Mouse (Mus musculus) cerebellum, postnatal 4 days (tissue): ENCODE measurements around the gene Pnmal2.

Source experiments
- DNase-seq, 2 experiments: peaks; one replicate each; pipeline ENCODE4 v3.0.0; 2022; ENCODE audit warnings: low spot score in 2 of 2, mixed read lengths in 1 of 2

Pnmal2 gene

GRCm38 (mm10) chr7:16916342-16917265 lies 27.9 kb upstream of the Pnmal2 start:
- peak in 1 of 2 experiments; percentile 33 for DNase-seq

DNA sequence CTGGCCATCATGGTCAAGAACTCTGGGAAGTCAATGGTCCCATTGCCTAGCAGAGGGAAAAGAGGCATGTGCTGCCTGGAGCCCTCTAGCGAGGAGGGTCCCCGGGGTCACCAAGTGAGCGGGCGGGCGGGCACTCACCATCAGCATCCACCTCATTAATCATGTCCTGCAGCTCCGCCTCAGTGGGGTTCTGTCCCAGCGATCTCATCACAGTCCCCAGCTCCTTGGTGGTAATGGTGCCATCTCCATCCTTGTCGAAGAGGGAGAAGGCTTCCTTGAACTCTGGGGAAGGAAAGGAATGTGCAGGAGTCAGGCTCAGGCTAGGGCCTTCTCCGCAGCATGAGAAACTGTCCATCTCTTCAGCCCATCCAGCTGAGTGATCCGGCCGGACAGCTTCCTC lies 27.0 kb upstream of the Pnmal2 start:
- DNase-seq, result no peak

- peak in 1 of 2 experiments; percentile 63 for DNase-seq
Observed at GRCm38 (mm10) chr7:16918014-16918413, 26.5 kb upstream of the Pnmal2 start.

- DNase-seq, result no peak
Observed at GRCm38 (mm10) chr7:16918670-16919069, 25.8 kb upstream of the Pnmal2 start.

DNA sequence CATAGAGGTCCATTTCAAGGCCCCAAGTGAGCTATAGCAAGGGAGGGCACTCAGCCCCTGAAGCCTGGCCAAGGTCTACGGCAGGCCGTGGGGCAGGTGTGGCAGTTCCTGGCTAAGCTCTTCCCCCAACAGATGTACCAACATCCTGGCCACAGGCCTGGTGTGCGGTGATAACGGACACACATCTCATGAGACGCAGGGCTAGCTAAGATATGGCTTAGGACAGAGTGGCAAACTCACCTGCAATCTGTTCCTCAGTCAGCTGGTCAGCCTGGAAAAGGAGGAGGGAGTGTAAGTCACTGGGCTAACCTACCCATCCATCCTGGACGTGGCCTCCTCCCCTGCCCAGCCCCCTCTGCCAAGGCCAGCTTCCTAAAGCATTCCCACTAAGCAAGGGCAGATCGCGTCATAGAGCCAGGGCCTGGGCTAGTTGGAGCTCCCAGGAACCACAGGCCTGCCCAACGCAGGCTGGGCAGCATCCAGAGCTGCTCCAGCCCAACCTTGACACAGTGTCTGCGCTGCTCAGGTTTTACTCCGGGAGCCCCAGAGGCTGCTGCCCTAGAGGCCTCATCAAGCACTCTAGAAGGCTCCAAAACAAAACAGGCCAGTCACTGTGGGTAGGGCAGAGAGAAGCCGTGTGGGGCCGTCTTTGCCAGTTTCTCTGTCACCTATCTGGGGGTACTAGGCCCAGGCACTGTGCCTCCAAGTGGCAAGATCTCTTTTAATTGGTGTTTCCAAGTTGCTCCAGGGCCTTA lies 24.9 kb upstream of the Pnmal2 start:
- no peak for DNase-seq

GRCm38 (mm10) chr7:16920150-16920579 lies 24.3 kb upstream of the Pnmal2 start:
- DNase-seq, result no peak

- peak in 1 of 2 experiments; percentile 33 for DNase-seq
Observed at GRCm38 (mm10) chr7:16920818-16921791, 23.4 kb upstream of the Pnmal2 start.

- DNase-seq, result no peak
Observed at GRCm38 (mm10) chr7:16921881-16922335, 22.6 kb upstream of the Pnmal2 start.

DNA sequence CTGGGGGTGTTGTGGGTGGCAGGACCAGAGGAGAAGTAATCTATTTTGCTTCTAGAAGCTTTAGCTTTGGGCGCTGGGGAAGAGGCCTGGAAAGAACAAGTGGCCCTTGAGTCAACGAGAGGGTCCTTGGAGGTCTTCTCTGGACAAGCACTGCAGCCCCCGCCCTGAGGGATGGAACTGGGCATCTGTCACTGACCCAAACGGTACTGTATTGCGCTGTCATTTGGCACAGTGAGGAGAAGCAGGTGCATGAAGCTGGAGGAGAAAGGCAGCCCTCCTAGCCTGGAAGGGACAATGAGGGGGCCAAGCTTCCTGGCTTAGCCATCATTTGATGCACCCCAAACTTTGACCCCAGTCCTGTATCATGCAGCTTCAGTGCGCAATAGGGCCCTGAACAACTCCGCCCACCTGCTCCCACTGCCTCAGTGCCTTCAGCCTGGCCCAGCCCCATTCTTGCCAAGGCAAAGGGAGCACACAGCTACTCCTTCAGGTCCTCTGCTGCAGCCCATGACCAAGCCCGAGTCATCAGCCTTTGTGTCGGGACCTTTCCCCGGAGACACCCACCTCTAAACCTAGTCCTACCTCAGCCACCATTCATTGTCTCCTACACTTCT lies 22.0 kb upstream of the Pnmal2 start:
- peak in 1 of 2 experiments; percentile 24 for DNase-seq

DNA sequence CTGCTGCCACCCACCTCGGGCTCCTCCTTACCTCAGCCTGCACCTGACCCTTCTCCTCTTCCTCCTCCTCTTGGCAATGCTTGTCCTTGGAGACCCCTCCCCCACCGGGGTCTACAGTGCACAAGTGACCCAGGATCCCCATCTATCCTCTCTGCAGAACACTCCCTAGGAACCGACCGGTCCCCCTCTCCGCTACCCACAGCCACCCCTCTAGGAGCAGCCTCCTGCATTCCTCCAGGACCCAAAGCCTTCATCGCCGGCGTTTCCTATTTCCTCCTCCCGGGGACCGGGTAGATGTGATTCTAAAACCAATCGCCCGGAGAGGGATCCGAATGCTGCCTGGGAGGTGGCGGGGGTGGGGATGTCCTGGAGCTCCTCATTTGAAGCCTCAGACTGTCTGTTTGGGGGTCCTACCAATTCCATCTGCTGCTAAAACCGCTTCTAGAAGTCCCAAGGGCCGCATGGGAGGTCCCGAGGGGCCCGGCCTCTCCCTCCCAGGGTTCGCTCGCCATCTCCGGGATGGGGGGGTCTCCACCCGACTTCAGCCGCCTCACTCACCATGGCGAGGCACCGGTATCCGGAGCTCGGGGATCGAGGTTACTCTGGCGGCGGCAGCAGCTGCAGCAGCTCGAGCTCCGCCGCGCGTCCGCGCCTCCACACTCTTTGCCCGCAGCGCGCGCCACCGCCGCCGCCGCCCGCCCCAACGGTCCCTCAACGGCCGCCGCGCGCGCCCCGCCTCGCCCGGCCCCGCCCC lies 21.0 kb upstream of the Pnmal2 start:
- DNase-seq, result peak in 1 of 2 experiments; percentile 47

- peak; percentile 99 to 100 for DNase-seq
Observed at GRCm38 (mm10) chr7:16924037-16924834, 20.2 kb upstream of the Pnmal2 start, which contains the start of gene Calm3. Gene Calm3, minus strand, starts transcription at chr7:16924114.

DNA sequence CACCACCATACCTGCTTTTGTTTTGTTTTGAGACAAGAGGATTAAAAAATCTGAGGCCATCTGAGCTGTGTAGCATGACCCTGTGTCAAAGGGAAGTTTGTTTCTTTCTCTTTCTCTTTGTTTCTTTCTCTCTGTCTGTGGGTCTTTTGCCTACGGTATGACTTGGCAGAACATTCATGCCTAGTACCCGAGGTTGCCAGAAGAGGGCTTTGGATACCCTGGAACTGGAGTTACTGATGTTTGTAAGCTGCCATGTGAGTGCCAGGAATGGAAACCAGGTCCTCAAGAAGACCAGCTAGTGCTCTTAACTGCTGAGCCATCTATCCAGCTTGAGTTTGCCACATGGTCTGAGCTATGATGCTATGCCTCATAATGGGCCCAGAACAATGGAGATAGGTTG lies 16.1 kb upstream of the Pnmal2 start:
- no peak for DNase-seq

DNA sequence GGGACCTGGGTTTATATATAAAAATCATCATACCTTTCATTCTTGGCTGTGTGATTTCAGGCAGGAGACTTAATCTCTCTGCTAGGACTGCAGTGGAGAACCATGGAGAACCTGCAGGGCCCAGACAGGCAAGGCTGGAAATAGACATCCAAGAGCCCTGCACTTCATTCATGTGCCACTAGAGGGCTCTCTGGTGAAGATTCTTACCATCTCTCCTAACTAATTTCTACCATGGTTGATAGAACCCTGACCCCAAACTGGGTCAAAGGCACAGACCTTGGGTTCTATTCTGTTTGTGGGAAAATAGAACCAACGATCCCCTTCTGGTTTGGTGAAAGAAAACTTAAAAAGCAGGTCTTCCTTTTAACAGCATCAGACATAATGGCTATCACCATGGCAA lies 13.6 kb upstream of the Pnmal2 start:
- DNase-seq, result peak in 1 of 2 experiments; percentile 79

DNA sequence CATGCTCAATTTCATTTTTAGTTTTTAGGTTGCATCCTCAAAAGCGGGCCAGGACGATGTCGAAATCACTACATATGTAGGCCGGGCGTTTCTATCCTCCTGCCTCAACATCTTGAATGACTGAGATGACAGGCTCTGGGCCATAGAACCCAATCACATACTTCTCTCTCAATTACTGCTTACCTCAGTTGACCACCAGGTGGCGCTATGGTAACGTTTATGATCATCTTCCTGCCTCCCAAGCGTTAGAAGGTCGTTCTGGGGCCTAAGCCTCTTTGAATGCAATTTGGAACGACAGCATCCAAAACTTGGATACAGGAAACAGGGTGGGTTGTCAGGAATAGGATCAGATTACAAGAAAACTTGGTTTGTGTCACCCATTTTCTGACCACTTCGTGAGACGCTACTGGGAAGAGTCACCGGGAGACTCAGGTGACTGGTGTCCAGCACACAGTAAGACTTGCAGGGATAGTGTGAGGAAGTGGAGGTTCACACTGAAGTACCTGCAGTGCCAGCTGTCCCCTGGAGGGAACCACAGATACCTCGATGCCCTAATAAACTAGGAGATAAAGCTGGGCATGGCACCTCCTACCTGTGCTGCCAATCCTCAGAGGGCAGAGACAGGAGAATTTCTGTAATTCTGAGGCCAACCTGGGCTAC lies 12.4 kb upstream of the Pnmal2 start:
- peak; percentile 81 to 91 for DNase-seq

DNA sequence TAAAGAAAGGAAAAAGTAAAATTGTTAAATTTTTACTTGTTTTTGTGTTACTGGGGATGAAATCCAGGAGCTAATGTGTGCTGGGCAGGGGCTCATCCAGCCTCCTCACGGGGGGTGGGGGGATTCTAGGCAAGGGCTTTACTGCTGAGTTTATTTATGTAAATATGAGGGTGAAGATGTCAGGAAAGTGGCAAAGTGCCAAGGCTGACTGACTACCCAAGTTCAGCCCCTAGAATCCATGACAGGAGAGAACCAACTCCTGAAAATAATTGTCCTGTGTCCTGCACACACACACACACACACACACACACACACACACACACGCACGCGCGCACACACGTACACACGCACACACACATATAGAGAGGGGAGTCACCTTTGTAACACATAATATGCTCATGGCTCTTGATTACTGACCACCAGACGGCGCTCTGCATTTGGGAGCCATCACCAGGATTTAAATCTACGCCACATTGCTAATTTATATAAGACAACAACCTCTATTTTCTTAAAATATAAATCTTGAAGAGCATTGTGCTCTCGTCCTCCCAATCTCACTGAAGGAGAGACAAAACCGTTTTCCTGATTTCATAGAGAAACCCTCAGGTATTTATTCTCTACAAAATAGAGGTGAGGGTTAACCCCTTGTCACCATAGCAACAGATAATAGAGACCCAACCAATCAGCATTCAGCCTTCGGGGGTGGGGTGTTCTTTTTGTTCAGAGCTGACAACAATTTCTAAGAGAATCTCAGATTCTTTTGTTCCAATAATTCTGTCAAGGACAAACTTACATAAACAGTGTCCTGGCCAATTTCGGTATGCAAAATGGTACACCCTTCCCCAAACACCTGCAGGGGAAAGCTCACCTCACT lies 11.5 kb upstream of the Pnmal2 start:
- peak in 1 of 2 experiments; percentile 69 for DNase-seq

GRCm38 (mm10) chr7:16937312-16937711 lies 7.2 kb upstream of the Pnmal2 start:
- DNase-seq, result peak in 1 of 2 experiments; percentile 46

DNA sequence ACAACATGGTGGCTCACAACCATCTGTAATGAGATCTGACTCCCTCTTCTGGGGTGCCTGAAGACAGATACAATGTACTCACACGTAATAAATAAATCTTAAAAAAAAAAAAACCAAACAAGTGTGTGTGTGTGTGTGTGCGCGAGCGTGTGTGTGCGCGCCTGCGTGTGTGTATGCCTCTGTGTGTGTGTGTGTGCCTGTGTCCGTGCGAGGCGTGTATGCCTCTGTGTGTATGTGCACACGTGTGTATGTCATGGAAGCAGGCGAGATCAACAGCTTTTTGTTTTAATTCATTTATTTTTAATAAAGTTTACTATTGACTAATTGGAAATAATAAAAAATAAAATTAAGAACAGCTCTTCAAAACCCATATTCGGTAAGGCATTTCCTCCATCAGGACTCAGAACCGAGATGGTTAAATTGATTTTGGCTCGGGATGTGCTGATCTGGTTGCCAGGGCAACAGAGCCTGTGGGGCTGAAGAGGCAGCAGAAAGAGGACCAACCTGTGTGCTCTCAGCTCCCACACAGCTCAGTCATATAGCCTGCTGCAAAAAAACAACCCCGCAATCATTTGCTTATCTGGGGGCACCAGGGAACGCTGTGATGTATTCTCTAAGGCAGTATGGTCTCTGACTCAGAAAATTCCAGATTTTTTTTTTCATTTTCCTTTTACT lies 6.2 kb upstream of the Pnmal2 start:
- peak in 1 of 2 experiments; percentile 56 for DNase-seq
